Comparison of ENCODE assay signal across 17 mouse cellular contexts in the genomic region with DNA sequence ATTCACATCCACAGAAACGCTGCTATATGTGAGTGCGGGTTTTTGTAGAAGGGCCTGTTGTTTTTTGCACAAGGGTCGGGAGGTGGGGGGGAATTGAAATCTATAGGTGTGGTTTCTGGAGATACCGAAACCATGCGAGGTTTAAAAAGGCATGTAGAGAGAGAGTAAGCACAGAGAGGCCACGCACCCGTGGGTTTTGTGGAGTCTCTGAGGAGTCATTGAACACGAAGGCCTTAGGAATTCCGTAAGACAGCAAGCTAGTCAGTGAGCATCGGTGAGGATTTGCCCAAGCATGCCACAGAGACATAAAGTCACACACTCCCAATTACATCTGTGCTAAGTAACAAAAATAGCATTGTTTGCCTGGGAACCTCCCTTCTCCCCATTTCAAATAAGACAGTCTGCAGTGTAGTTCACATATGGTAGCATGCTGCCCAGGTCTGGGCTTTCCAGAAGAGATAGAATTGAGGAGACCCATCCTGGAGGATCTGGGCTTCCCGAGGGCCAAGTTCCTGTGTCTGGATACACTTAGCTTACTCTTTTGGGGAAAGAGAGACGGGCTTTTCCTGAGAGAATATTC. TPM values are rescaled to one million over a fixed set of nuclear protein-coding genes. Genes with fewer than 3 reads are reported as not detected.
DNase-seq lines count a peak whose midpoint lies in the region; ATAC-seq and TF ChIP-seq lines count a peak whose summit lies in the region.
"Had no signal": no experiment of that assay in that cellular context is flagged by ENCODE, and none has a peak within 500 bp of the region (broad histone marks: within the 10 kb centered on the region; RNA-seq: fewer than 3 reads in every experiment).

No protein-coding gene starts in this region.

- H3K27ac ChIP-seq in kidney, adult 2 months (ENCODE audit: insufficient read depth, low read depth, low read length), result peak overlapping the region; percentile 69
- no peak overlapping the region for H3K27ac ChIP-seq in ES-Bruce4 (ENCODE audit: insufficient read depth, low read length)
- H3K27ac ChIP-seq in intestine, embryonic 14.5 days (ENCODE audit: low read depth), result no peak overlapping the region
- no peak overlapping the region for H3K27ac ChIP-seq in limb, embryonic 15.5 days
- H3K27ac ChIP-seq: heart, embryonic 15.5 days; hindbrain, embryonic 14.5 days; midbrain, embryonic 12.5 days had no signal

- TF ChIP-seq EP300 in ES-Bruce4 (IDR thresholded peaks at IDR 0.05; ENCODE audit: insufficient read depth, low read depth, low read length), result no peak

- 23% methylated on average over 12 of the region's 12 CpGs for WGBS in kidney, adult 2 months
- WGBS in intestine, embryonic 14.5 days, result 4% methylated on average over 12 of the region's 12 CpGs
- 5% methylated on average over 12 of the region's 12 CpGs for WGBS in limb, embryonic 15.5 days

- TF ChIP-seq CTCF in kidney, adult 2 months (conservative IDR thresholded peaks at IDR 0.05; ENCODE audit: insufficient read depth, insufficient read length, low read depth, low read length), result no peak
- TF ChIP-seq CTCF in ES-Bruce4 (IDR thresholded peaks at IDR 0.05; ENCODE audit: low read depth, low read length), result no peak

- no peak for ATAC-seq in intestine, embryonic 14.5 days (replicated peaks; ENCODE audit: low FRiP score, low TSS enrichment, low read depth)
- no peak for ATAC-seq in limb, embryonic 15.5 days (ENCODE audit: insufficient number of reproducible peaks, low FRiP score, low TSS enrichment, low read depth)

- peak overlapping the region; percentile 80 for H3K9ac ChIP-seq in ES-Bruce4 (ENCODE audit: low read depth, poor library complexity, severe bottlenecking)
- no peak overlapping the region for H3K9ac ChIP-seq in intestine, embryonic 14.5 days (ENCODE audit: low read length)
- no peak overlapping the region for H3K9ac ChIP-seq in limb, embryonic 15.5 days
- H3K9ac ChIP-seq: heart, embryonic 15.5 days; hindbrain, embryonic 14.5 days; midbrain, embryonic 12.5 days had no signal

- TF ChIP-seq POLR2A in kidney, adult 2 months (IDR thresholded peaks at IDR 0.05; ENCODE audit: low read depth, low read length), result no peak
- TF ChIP-seq POLR2A in ES-Bruce4 (IDR thresholded peaks at IDR 0.05; ENCODE audit: insufficient read depth, low read length), result no peak

- DNase-seq in kidney, adult 2 months, result no peak
- DNase-seq in kidney, postnatal 14 days, result no peak
- DNase-seq in intestine, embryonic 14.5 days (ENCODE audit: low spot score), result no peak
- DNase-seq in layer of hippocampus, adult 8-10 months (ENCODE audit: low spot score in 2 of 2), result no peak
- DNase-seq in right cerebral cortex, postnatal 4 days, result no peak
- DNase-seq: cerebellum, postnatal 10 days; gastrocnemius, postnatal 36 days; left cerebral cortex, postnatal 4 days; lung, adult 2 months had no signal

- H3K36me3 ChIP-seq in kidney, adult 2 months (ENCODE audit: control insufficient read depth, insufficient read depth, low read length), result no peaks in the 10 kb centered on the region
- H3K36me3 ChIP-seq in ES-Bruce4 (ENCODE audit: control insufficient read depth, insufficient read depth, low read length, poor library complexity, severe bottlenecking), result 0 out of 2 replicates have a peak, but pooled peaks cover 3% of the 10 kb centered on the region
- no peaks in the 10 kb centered on the region for H3K36me3 ChIP-seq in intestine, embryonic 14.5 days (ENCODE audit: control insufficient read depth, insufficient read depth, low read length)
- no peaks in the 10 kb centered on the region for H3K36me3 ChIP-seq in limb, embryonic 15.5 days
- H3K36me3 ChIP-seq: heart, embryonic 15.5 days; midbrain, embryonic 12.5 days had no signal

- H3K4me1 ChIP-seq in kidney, adult 2 months (ENCODE audit: control insufficient read depth, insufficient read depth, low read length), result peaks cover 25% of the 10 kb centered on the region
- peaks cover 3% of the 10 kb centered on the region for H3K4me1 ChIP-seq in ES-Bruce4 (ENCODE audit: control insufficient read depth, insufficient read depth, low read length)
- H3K4me1 ChIP-seq in intestine, embryonic 14.5 days (replicated peaks; ENCODE audit: control insufficient read depth, insufficient read depth, low read length), result peaks cover 3% of the 10 kb centered on the region; the same call in 1 of the 2 replicates
- peaks cover 22% of the 10 kb centered on the region for H3K4me1 ChIP-seq in limb, embryonic 15.5 days
- H3K4me1 ChIP-seq: midbrain, embryonic 12.5 days had no signal

- H3K27me3 ChIP-seq in kidney, adult 2 months (replicated peaks; ENCODE audit: control insufficient read depth, insufficient read depth, low read length), result no peaks in the 10 kb centered on the region
- peaks cover 13% of the 10 kb centered on the region for H3K27me3 ChIP-seq in ES-Bruce4 (ENCODE audit: control insufficient read depth, insufficient read depth, low read length, poor library complexity, severe bottlenecking)
- H3K27me3 ChIP-seq in intestine, embryonic 14.5 days (replicated peaks; ENCODE audit: control insufficient read depth, insufficient read depth, low read length), result peaks cover 87% of the 10 kb centered on the region
- H3K27me3 ChIP-seq in limb, embryonic 15.5 days, result peaks cover 79% of the 10 kb centered on the region

- H3K4me2 ChIP-seq in intestine, embryonic 14.5 days (ENCODE audit: low read length), result 0 out of 2 replicates have a peak overlapping the region, but pooled peaks have one; percentile 0
- peak overlapping the region; percentile 36; the same call in 1 of the 2 replicates for H3K4me2 ChIP-seq in limb, embryonic 15.5 days
- H3K4me2 ChIP-seq: heart, embryonic 15.5 days; hindbrain, embryonic 14.5 days; midbrain, embryonic 12.5 days had no signal

- peak overlapping the region; percentile 85 for H3K4me3 ChIP-seq in kidney, adult 2 months (ENCODE audit: insufficient read depth, low read depth, low read length)
- H3K4me3 ChIP-seq in ES-Bruce4 (ENCODE audit: low read depth, low read length), result no peak overlapping the region
- peak overlapping the region; percentile 26 for H3K4me3 ChIP-seq in intestine, embryonic 14.5 days (ENCODE audit: low read depth, low read length)
- H3K4me3 ChIP-seq in limb, embryonic 15.5 days, result peak overlapping the region; percentile 36
- H3K4me3 ChIP-seq: midbrain, embryonic 12.5 days had no signal

- H3K9me3 ChIP-seq in ES-Bruce4 (replicated peaks; ENCODE audit: control insufficient read depth, insufficient read depth, low read length, poor library complexity, severe bottlenecking), result no peaks in the 10 kb centered on the region
- H3K9me3 ChIP-seq in intestine, embryonic 14.5 days (ENCODE audit: control insufficient read depth, low read length), result no peaks in the 10 kb centered on the region
- H3K9me3 ChIP-seq in limb, embryonic 15.5 days, result no peaks in the 10 kb centered on the region
- H3K9me3 ChIP-seq: heart, embryonic 15.5 days had no signal

RNA-seq across cellular contexts. Expression of a gene that starts 18.6 kb away (rescaled TPM):
- polyA plus RNA-seq in kidney, adult 2 months (2012; rRNA removed), result 27.8 and 29.6 TPM in 2 replicates
- 1.5 and 1.6 TPM in 2 replicates for polyA plus RNA-seq in ES-Bruce4 (2011; ENCODE audit: insufficient read depth, insufficient read length, low read depth, missing spikeins)
- 1.0 and 1.1 TPM in 2 replicates for polyA plus RNA-seq in intestine, embryonic 14.5 days (2014; fragmentation: Nextera tagmentation; extraction: Ambion mirVana)
- polyA plus RNA-seq in limb, embryonic 15.5 days (2015; fragmentation: Nextera tagmentation; extraction: Ambion mirVana), result 0.98 and 1.4 TPM in 2 replicates
- total RNA-seq in layer of hippocampus, adult 8-10 months (2022), result not detected
- total RNA-seq: layer of hippocampus, adult 18-20 months; left cerebral cortex, postnatal 4 days; neutrophil, adult 5-6 weeks had no signal
- polyA plus RNA-seq: C2C12; lung, adult 2 months; midbrain, embryonic 12.5 days had no signal

RNA-seq across cellular contexts. Expression of a gene that starts 29.1 kb away (rescaled TPM):
- polyA plus RNA-seq in kidney, adult 2 months (2012; rRNA removed), result 51.7 and 69.9 TPM in 2 replicates
- 0.48 TPM in 1 of 2 replicates, not detected in the other for polyA plus RNA-seq in ES-Bruce4 (2011; ENCODE audit: insufficient read depth, insufficient read length, low read depth, missing spikeins)
- polyA plus RNA-seq in intestine, embryonic 14.5 days (2014; fragmentation: Nextera tagmentation; extraction: Ambion mirVana), result 1.5 and 1.7 TPM in 2 replicates
- 0.36 and 0.37 TPM in 2 replicates for polyA plus RNA-seq in limb, embryonic 15.5 days (2015; fragmentation: Nextera tagmentation; extraction: Ambion mirVana)
- total RNA-seq in layer of hippocampus, adult 8-10 months (2022), result not detected
- total RNA-seq: layer of hippocampus, adult 18-20 months; left cerebral cortex, postnatal 4 days; neutrophil, adult 5-6 weeks had no signal
- polyA plus RNA-seq: heart, embryonic 15.5 days; midbrain, embryonic 12.5 days had no signal

RNA-seq across cellular contexts. Expression of a gene that starts 33.8 kb away (rescaled TPM):
- 15.5 and 16.5 TPM in 2 replicates for polyA plus RNA-seq in kidney, adult 2 months (2012; rRNA removed)
- polyA plus RNA-seq in ES-Bruce4 (2011; ENCODE audit: insufficient read depth, insufficient read length, low read depth, missing spikeins), result not detected in 2 replicates
- polyA plus RNA-seq in intestine, embryonic 14.5 days (2014; fragmentation: Nextera tagmentation; extraction: Ambion mirVana), result 11.7 and 13.2 TPM in 2 replicates
- polyA plus RNA-seq in limb, embryonic 15.5 days (2015; fragmentation: Nextera tagmentation; extraction: Ambion mirVana), result 3.3 and 4.2 TPM in 2 replicates
- not detected for total RNA-seq in layer of hippocampus, adult 8-10 months (2022)
- total RNA-seq: layer of hippocampus, adult 18-20 months; left cerebral cortex, postnatal 4 days; neutrophil, adult 5-6 weeks had no signal
- polyA plus RNA-seq: midbrain, embryonic 12.5 days had no signal

RNA-seq across cellular contexts. Expression of a gene that starts 39.6 kb away (rescaled TPM):
- 62.7 and 67.9 TPM in 2 replicates for polyA plus RNA-seq in kidney, adult 2 months (2012; rRNA removed)
- not detected in 2 replicates for polyA plus RNA-seq in ES-Bruce4 (2011; ENCODE audit: insufficient read depth, insufficient read length, low read depth, missing spikeins)
- polyA plus RNA-seq in intestine, embryonic 14.5 days (2014; fragmentation: Nextera tagmentation; extraction: Ambion mirVana), result 18.1 and 24.1 TPM in 2 replicates
- 0.31 and 0.55 TPM in 2 replicates for polyA plus RNA-seq in limb, embryonic 15.5 days (2015; fragmentation: Nextera tagmentation; extraction: Ambion mirVana)
- total RNA-seq in layer of hippocampus, adult 8-10 months (2022), result not detected
- total RNA-seq: layer of hippocampus, adult 18-20 months; left cerebral cortex, postnatal 4 days; neutrophil, adult 5-6 weeks had no signal
- polyA plus RNA-seq: midbrain, embryonic 12.5 days had no signal

RNA-seq across cellular contexts. Expression of a gene that starts 50.5 kb away (rescaled TPM):
- 7.7 and 8.4 TPM in 2 replicates for polyA plus RNA-seq in kidney, adult 2 months (2012; rRNA removed)
- polyA plus RNA-seq in ES-Bruce4 (2011; ENCODE audit: insufficient read depth, insufficient read length, low read depth, missing spikeins), result not detected in 2 replicates
- polyA plus RNA-seq in intestine, embryonic 14.5 days (2014; fragmentation: Nextera tagmentation; extraction: Ambion mirVana), result 49.6 and 51.6 TPM in 2 replicates
- polyA plus RNA-seq in limb, embryonic 15.5 days (2015; fragmentation: Nextera tagmentation; extraction: Ambion mirVana), result 0.60 and 0.73 TPM in 2 replicates
- not detected for total RNA-seq in layer of hippocampus, adult 8-10 months (2022)
- total RNA-seq: layer of hippocampus, adult 18-20 months; left cerebral cortex, postnatal 4 days; neutrophil, adult 5-6 weeks had no signal
- polyA plus RNA-seq: C2C12; midbrain, embryonic 12.5 days had no signal

Comparison
In these comparisons a context has a peak if more than half of its experiments do, and no peak if none do; other contexts are left out.
1. RNA of a gene that starts 18.6 kb away (polyA plus RNA-seq): 27.8 to 29.6 TPM in kidney, adult 2 months; 1.5 to 1.6 TPM in ES-Bruce4, 0.98 to 1.4 TPM in limb, embryonic 15.5 days and 1.0 to 1.1 TPM in intestine, embryonic 14.5 days; every median in the first group is over 10 times any median in the second.
2. RNA of a gene that starts 29.1 kb away (polyA plus RNA-seq): 51.7 to 69.9 TPM in kidney, adult 2 months; 1.5 to 1.7 TPM in intestine, embryonic 14.5 days, 0.48 TPM in ES-Bruce4 and 0.36 to 0.37 TPM in limb, embryonic 15.5 days; every median in the first group is over 10 times any median in the second.